Mouse (Mus musculus): ENCODE data around the gene Canx. TPM values are rescaled to one million over a fixed set of nuclear protein-coding genes. Genes with fewer than 3 reads are reported as not detected.

Gene Canx
- total RNA-seq, 4 experiments from 2014 or later = 104 to 122 (median 111) TPM

GRCm38 (mm10) chr11:50277706-50278105 lies 47.8 kb downstream of the Canx start:
- DNase-seq (ENCODE audit: low spot score in 2 of 2) = no peak

- no peak for DNase-seq (ENCODE audit: low spot score in 2 of 2)
These were observed 48.4 kb downstream of the Canx start for GRCm38 (mm10) chr11:50277025-50277424.

- no peak for DNase-seq (ENCODE audit: low spot score in 2 of 2)
These were observed 49.8 kb downstream of the Canx start for GRCm38 (mm10) chr11:50275568-50276151.

- DNase-seq (ENCODE audit: low spot score in 2 of 2) = no peak
These were observed 50.4 kb downstream of the Canx start for GRCm38 (mm10) chr11:50275077-50275476.

- DNase-seq (ENCODE audit: low spot score in 2 of 2) = no peak
These were observed 52.7 kb downstream of the Canx start for GRCm38 (mm10) chr11:50272819-50273218.

- DNase-seq (ENCODE audit: low spot score in 2 of 2) = no peak
These were observed 55.6 kb downstream of the Canx start for GRCm38 (mm10) chr11:50269885-50270284.

GRCm38 (mm10) chr11:50269163-50269562 lies 56.3 kb downstream of the Canx start:
- no peak for DNase-seq (ENCODE audit: low spot score in 2 of 2)

GRCm38 (mm10) chr11:50266997-50267396 lies 58.5 kb downstream of the Canx start:
- DNase-seq (ENCODE audit: low spot score in 2 of 2) = no peak

GRCm38 (mm10) chr11:50265931-50266330 lies 59.5 kb downstream of the Canx start:
- peak in 1 of 2 experiments; percentile 44 for DNase-seq (ENCODE audit: low spot score in 2 of 2)

GRCm38 (mm10) chr11:50263198-50263597 lies 62.3 kb downstream of the Canx start:
- DNase-seq (ENCODE audit: low spot score in 2 of 2) = no peak

- no peak for DNase-seq (ENCODE audit: low spot score in 2 of 2)
These were observed 63.5 kb downstream of the Canx start for GRCm38 (mm10) chr11:50262020-50262419.

- DNase-seq (ENCODE audit: low spot score in 2 of 2) = no peak
These were observed 67.2 kb downstream of the Canx start for GRCm38 (mm10) chr11:50258310-50258709.

- DNase-seq (ENCODE audit: low spot score in 2 of 2) = no peak
These were observed 68.9 kb downstream of the Canx start for GRCm38 (mm10) chr11:50256615-50257014.

- DNase-seq (ENCODE audit: low spot score in 2 of 2) = no peak
These were observed 71.4 kb downstream of the Canx start for GRCm38 (mm10) chr11:50254010-50254580.

- DNase-seq (ENCODE audit: low spot score in 2 of 2) = no peak
These were observed 72.1 kb downstream of the Canx start for GRCm38 (mm10) chr11:50253393-50253792.

GRCm38 (mm10) chr11:50252684-50253265 lies 72.7 kb downstream of the Canx start:
- DNase-seq (ENCODE audit: low spot score in 2 of 2) = no peak

GRCm38 (mm10) chr11:50252166-50252565 lies 73.3 kb downstream of the Canx start:
- DNase-seq (ENCODE audit: low spot score in 2 of 2) = no peak

GRCm38 (mm10) chr11:50248473-50249171 lies 76.9 kb downstream of the Canx start:
- no peak for DNase-seq (ENCODE audit: low spot score in 2 of 2)

- DNase-seq (ENCODE audit: low spot score in 2 of 2) = no peak
These were observed 80.2 kb downstream of the Canx start for GRCm38 (mm10) chr11:50245269-50245668.
